Mouse (Mus musculus) MEL (cell line): ENCODE data around the gene Ccdc114. TPM values are rescaled to one million over a fixed set of nuclear protein-coding genes. Genes with fewer than 3 reads are reported as not detected.

Experiments used
- DNase-seq: peaks from one replicate; pipeline ENCODE4 v3.0.0; 2011; ENCODE audit warnings: low read depth, low spot score
- H3K27ac ChIP-seq: 2 replicates; pipeline ENCODE4 v1.5.1; 2012; ENCODE audit warnings: low read depth, mild to moderate bottlenecking, control low read depth, low read length, moderate library complexity; ENCODE audit not compliant: control insufficient read depth
- H3K27me3 ChIP-seq, 2 experiments: fragments of 150-350 bp in 1 of 2; sonication (generic) in 1 of 2; 2 replicates each; pipeline ENCODE4 v1.6.1; 2012; ENCODE audit warnings: low read length in 2 of 2, mild to moderate bottlenecking in 2 of 2, improper control_type of control experiment in 1 of 2, moderate library complexity in 1 of 2; ENCODE audit not compliant: insufficient read depth in 2 of 2, control insufficient read depth in 1 of 2
- H3K36me3 ChIP-seq, 2 experiments: 2 replicates each; pipeline ENCODE4 v1.6.1; 2012 to 2014; ENCODE audit warnings: low read length in 2 of 2, improper control_type of control experiment in 1 of 2, inconsistent platforms in 1 of 2, mild to moderate bottlenecking in 1 of 2; ENCODE audit not compliant: insufficient read depth in 2 of 2, control insufficient read depth in 1 of 2
- H3K4me1 ChIP-seq, 2 experiments: fragments of 150-350 bp in 1 of 2; sonication (generic) in 1 of 2; 2 replicates each; pipeline ENCODE4 v1.6.1; 2012; ENCODE audit warnings: low read length in 2 of 2, improper control_type of control experiment in 1 of 2, mild to moderate bottlenecking in 1 of 2; ENCODE audit not compliant: insufficient read depth in 2 of 2, control insufficient read depth in 1 of 2
- H3K4me3 ChIP-seq, 2 experiments: fragments of 150-350 bp in 1 of 2; sonication (generic) in 1 of 2; 2 replicates each; pipeline ENCODE4 v1.5.1; 2012; ENCODE audit warnings: low read depth in 2 of 2, low read length in 2 of 2, mild to moderate bottlenecking in 2 of 2, moderate library complexity in 2 of 2, control low read depth in 1 of 2, improper control_type of control experiment in 1 of 2; ENCODE audit not compliant: control insufficient read depth in 1 of 2, insufficient read depth in 1 of 2
- H3K79me2 ChIP-seq: 2 replicates; pipeline ENCODE4 v1.6.1; 2012; ENCODE audit warnings: mild to moderate bottlenecking, low read length, moderate library complexity; ENCODE audit not compliant: control insufficient read depth, poor library complexity, insufficient read depth
- H3K9ac ChIP-seq: 2 replicates; pipeline ENCODE4 v1.6.1; 2012; ENCODE audit warnings: low read depth, mild to moderate bottlenecking, control low read depth, low read length, moderate library complexity; ENCODE audit not compliant: control insufficient read depth, poor library complexity, severe bottlenecking
- H3K9me3 ChIP-seq: fragments of 150-350 bp; sonication (generic); replicated peaks from 2 replicates; pipeline ENCODE4 v1.6.1; 2012; ENCODE audit warnings: mild to moderate bottlenecking, low read length, improper control_type of control experiment, moderate library complexity; ENCODE audit not compliant: insufficient read depth
- CHD1 ChIP-seq: IDR thresholded peaks from 2 replicates; pipeline ENCODE4 v1.6.1; 2012; ENCODE audit warnings: low read depth, mild to moderate bottlenecking, inconsistent platforms, low read length, improper control_type of control experiment
- CTCF ChIP-seq, 3 experiments: IDR thresholded peaks in 2 of 3; conservative IDR thresholded peaks in 1 of 3; 2 replicates each; pipeline ENCODE4 v1.5.1; 2011 to 2012; ENCODE audit warnings: low read length in 3 of 3, low read depth in 2 of 3, mild to moderate bottlenecking in 2 of 3, improper control_type of control experiment in 1 of 3, inconsistent platforms in 1 of 3, mixed read lengths in 1 of 3, moderate library complexity in 1 of 3; ENCODE audit not compliant: control insufficient read depth in 1 of 3, insufficient read depth in 1 of 3, poor library complexity in 1 of 3, severe bottlenecking in 1 of 3
- E2F4 ChIP-seq: IDR thresholded peaks from 2 replicates; pipeline ENCODE4 v1.6.1; 2011; ENCODE audit warnings: low read depth, low read length, improper control_type of control experiment, borderline replicate concordance
- ELF1 ChIP-seq: IDR thresholded peaks from 2 replicates; pipeline ENCODE4 v1.6.1; 2014; ENCODE audit warnings: low read depth, mild to moderate bottlenecking, inconsistent platforms, low read length, improper control_type of control experiment, moderate library complexity
- GATA1 ChIP-seq: IDR thresholded peaks from 2 replicates; pipeline ENCODE4 v1.6.1; 2011; ENCODE audit warnings: low read depth, low read length, improper control_type of control experiment
- KAT2A ChIP-seq: conservative IDR thresholded peaks from 2 replicates; pipeline ENCODE4 v1.6.1; 2012; ENCODE audit warnings: low read depth, low read length, improper control_type of control experiment, inconsistent platforms
- MAZ ChIP-seq: IDR thresholded peaks from 2 replicates; pipeline ENCODE4 v1.6.1; 2012; ENCODE audit warnings: low read depth, mild to moderate bottlenecking, inconsistent platforms, low read length, improper control_type of control experiment
- MYB ChIP-seq: IDR thresholded peaks from 2 replicates; pipeline ENCODE4 v1.6.1; 2011; ENCODE audit warnings: mild to moderate bottlenecking, low read depth, low read length, improper control_type of control experiment
- NRF1 ChIP-seq: IDR thresholded peaks from 2 replicates; pipeline ENCODE4 v1.6.1; 2014; ENCODE audit warnings: low read depth, mild to moderate bottlenecking, inconsistent platforms, low read length, improper control_type of control experiment, moderate library complexity; ENCODE audit not compliant: poor library complexity, insufficient read depth, severe bottlenecking
- RCOR1 ChIP-seq: IDR thresholded peaks from 2 replicates; pipeline ENCODE4 v1.6.1; 2012; ENCODE audit warnings: low read depth, mild to moderate bottlenecking, inconsistent platforms, low read length, improper control_type of control experiment
- UBTF ChIP-seq: IDR thresholded peaks from 2 replicates; pipeline ENCODE4 v1.6.1; 2012; ENCODE audit warnings: low read depth, mild to moderate bottlenecking, inconsistent platforms, low read length, improper control_type of control experiment, moderate library complexity, borderline replicate concordance; ENCODE audit not compliant: insufficient read depth
- ZNF384 ChIP-seq: IDR thresholded peaks from 2 replicates; pipeline ENCODE4 v1.6.1; 2012; ENCODE audit warnings: low read depth, mild to moderate bottlenecking, inconsistent platforms, low read length, improper control_type of control experiment
- polyA plus RNA-seq, 2 experiments: library from polyadenylated mRNA; stranded (reverse) in 1 of 2; unstranded in 1 of 2; fragments of >175 nt in 1 of 2; fragments of >200 nt in 1 of 2; gene quantifications; 2 replicates each; pipeline versions ENCODE4 v1.2.1 to v1.2.4; 2012; ENCODE audit warnings: low replicate concordance in 2 of 2, low read depth in 1 of 2; ENCODE audit not compliant: insufficient read length in 2 of 2, insufficient read depth in 1 of 2, missing spikeins in 1 of 2
- total RNA-seq: library from RNA; depleted of rRNA; stranded (reverse); fragments of 300-350 nt; gene quantifications from 2 replicates; pipeline ENCODE4 v1.2.3, GENCODE M21; 2012

Ccdc114 gene
- total and polyA plus RNA-seq, 3 experiments = 0.15 to 0.24 TPM; not detected in 1

GRCm38 (mm10) chr7:45919083-45919671, 4.7 kb upstream of the Ccdc114 start:
- no peaks in the 10 kb centered on the region for H3K27me3 ChIP-seq
- TF ChIP-seq NRF1 (no peak), CTCF (IDR thresholded peaks at IDR 0.05 in 2 of 3, conservative IDR thresholded peaks at IDR 0.05 in 1 of 3; ENCODE audit: control insufficient read depth in 1 of 3, insufficient read depth in 1 of 3, low read depth in 2 of 3, low read length in 3 of 3, poor library complexity in 1 of 3, severe bottlenecking in 1 of 3) (peak; percentile 67 to 88 (median 79)), ZNF384 (no peak), MYB (no peak), KAT2A (no peak), CHD1 (no peak), GATA1 (no peak), ELF1 (no peak), MAZ (0 out of 2 replicates have a peak, but pooled peaks have one; percentile 23), RCOR1 (no peak), E2F4 (no peak)
- peaks cover 0 to 13% of the 10 kb centered on the region in 2 experiments; a peak in 2 of 4 replicates for H3K36me3 ChIP-seq
- H3K9me3 ChIP-seq = no peaks in the 10 kb centered on the region
- H3K4me1 ChIP-seq = peaks cover 8 to 19% of the 10 kb centered on the region in 2 experiments
- no peak overlapping the region for H3K27ac ChIP-seq
- DNase-seq = peak; percentile 30
- H3K4me3 ChIP-seq = no peak overlapping the region
- no peak overlapping the region for H3K9ac ChIP-seq
- peaks cover 3% of the 10 kb centered on the region; the same call in 1 of the 2 replicates for H3K79me2 ChIP-seq

DNA sequence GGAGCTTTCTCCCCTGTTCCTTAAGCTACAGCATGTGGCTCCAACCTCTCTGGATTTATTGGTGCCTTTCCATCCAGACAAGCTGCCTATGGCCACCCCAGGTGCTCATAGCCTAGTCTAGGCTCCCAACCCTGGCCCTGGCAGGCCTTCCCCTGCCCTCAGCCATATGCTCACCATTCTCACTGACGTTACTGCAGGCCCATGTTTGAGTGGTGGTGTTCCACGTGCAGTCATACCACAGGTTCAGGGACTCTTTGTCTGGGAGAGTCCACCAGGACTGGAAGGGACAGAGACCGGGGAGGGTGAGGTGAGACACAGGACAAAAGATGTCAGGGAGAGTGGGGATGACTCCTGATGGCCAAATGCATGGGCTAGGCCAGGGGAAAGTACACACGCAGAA, 4.1 kb upstream of the Ccdc114 start:
- Histone ChIP-seq H3K27me3 (no peaks in the 10 kb centered on the region), H3K9me3 (no peaks in the 10 kb centered on the region), H3K4me3 (no peak overlapping the region; a peak in 1 of 4 replicates), H3K9ac (no peak overlapping the region), H3K4me1 (peaks cover 8 to 19% of the 10 kb centered on the region in 2 experiments), H3K79me2 (peaks cover 3% of the 10 kb centered on the region; the same call in 1 of the 2 replicates), H3K27ac (no peak overlapping the region), H3K36me3 (peaks cover 0 to 13% of the 10 kb centered on the region in 2 experiments; a peak in 2 of 4 replicates)
- TF ChIP-seq UBTF = no peak
- no peak for DNase-seq
